Mouse (Mus musculus): ENCODE results near the gene Unk.

Unk gene

GRCm38 (mm10) chr11:116108464-116109137 is 78.5 kb downstream of the Unk start:
- DNase-seq (ENCODE audit: low spot score): peak; percentile 62

DNA sequence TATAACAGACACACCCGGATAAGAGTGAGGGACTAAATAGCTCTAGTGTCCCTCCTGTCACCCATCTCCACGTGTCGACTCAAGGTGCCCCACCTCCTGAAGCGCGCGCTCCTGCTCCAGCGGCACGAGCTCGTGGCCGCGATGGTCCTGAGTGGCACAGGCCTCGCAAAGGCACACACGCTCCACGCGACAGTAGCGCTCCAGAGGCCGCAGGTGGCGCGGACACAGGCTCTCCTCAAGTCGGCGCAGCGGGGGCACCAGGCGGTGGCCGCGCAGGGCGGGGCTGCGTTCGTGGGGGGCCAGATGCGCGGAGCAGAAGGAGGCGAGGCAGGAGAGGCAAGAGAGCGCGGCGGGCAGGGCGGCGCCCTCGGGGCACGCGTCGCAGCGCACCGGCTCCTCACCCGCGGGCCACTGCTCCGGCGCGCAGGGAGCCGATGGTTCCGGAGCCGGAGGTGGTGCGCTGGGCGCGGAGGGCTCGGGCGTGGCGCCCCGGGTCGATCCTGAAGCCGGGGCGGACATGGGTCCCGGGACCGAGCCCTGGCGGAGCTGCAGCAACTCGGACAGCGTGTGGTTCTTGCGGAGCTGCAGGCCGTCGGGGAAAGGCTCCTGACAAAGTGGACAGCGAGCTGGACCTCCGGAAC is 79.4 kb downstream of the Unk start:
- DNase-seq (ENCODE audit: low spot score): no peak

DNA sequence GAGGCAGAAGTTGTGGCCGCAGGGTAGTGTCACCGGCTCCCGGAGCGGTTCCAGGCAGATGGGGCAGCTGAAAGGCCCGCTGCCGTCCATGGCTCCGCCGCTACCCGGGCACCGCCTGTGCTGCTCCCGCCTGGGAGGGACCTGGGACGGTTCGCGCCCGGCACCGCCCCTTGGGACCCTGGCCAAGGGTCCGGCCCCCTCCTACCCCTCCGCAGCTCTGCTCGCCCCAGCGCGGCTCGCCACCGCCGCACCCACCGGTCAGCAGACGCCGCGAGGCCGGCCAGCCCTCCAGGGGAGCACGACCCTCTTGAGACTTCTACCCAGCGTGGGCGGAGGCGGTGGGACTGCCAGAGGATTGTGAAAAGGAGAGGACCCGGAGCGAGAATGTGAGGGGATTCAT is 80.0 kb downstream of the Unk start:
- peak; percentile 77 for DNase-seq (ENCODE audit: low spot score)

GRCm38 (mm10) chr11:116110540-116110939 is 80.4 kb downstream of the Unk start:
- no peak for DNase-seq (ENCODE audit: low spot score)
